Mouse (Mus musculus): ENCODE measurements around the gene Sertad2.

Gene Sertad2

DNA sequence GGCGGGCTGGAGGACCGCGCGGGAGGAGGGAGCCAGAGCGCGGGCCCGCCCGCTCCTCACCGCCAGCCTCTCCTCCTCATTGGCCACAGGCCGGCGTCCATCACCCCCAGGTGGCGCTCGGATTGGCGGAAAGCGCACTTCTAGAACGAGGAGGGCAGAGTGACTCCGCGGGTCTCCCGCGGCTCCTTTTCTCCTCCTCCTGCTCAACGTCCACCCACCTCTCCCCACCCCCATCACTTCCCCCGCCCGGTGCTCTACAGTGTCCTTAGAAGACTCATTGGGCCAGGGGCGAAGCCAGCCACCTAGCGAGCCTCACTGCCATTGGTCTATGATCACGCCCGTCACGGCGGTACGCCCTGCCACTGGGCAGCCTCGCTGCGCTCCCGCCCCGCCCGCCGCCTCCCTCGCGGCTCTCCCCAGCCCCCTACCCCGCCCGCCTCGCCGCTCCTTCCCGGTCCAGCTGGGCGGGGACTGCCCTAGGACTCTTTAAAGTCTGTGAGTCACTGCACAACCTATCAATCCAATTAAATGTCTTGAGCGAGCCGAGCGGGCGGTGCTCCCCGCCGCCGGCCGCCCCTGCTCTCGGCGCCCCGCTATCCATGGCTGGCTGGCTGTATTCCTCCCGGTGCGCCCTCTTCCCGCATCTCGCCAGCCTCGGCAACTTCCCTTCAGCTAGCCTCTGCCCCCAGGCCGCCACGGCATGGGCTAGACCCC is at the start of gene Sertad2:
Gene Sertad2 (plus strand): TSS at position 515 of the 714 bp plus-strand sequence.
- peak; percentile 96 for DNase-seq (ENCODE audit: low read depth)

DNA sequence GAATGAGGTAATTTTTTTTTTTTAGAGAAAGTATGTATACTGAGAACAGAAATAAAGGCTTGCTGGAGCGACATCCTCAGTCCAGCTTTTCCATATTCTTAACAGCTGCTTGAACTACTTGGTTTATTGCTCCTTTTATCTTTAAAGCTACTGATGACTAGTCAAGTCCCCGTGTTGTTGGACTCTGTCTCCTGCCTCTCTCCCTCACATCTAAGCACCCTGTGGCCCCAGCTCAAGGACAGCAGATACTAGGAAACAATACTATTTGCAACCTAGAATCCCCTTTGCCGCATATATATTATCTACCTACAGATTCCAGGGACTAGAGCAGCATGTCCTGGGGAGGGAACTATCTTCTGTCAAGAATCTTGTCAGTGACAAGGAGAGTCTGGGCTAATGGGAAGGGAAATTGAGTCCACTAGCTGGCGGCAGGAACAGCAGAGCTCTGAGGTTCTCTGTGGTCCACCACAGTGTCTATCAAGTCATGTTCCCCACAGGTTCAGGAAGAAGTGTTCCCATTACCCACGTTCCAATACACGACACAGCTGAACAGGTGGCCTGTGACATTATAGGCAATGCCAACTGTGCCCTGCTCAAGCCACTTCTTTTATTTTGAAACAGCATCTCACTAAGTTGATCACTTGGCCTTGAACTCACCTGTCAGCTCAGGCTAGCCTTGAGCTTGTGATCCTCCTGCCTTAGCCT is 49.0 kb upstream of the Sertad2 start:
- DNase-seq (ENCODE audit: low read depth) = no peak

DNA sequence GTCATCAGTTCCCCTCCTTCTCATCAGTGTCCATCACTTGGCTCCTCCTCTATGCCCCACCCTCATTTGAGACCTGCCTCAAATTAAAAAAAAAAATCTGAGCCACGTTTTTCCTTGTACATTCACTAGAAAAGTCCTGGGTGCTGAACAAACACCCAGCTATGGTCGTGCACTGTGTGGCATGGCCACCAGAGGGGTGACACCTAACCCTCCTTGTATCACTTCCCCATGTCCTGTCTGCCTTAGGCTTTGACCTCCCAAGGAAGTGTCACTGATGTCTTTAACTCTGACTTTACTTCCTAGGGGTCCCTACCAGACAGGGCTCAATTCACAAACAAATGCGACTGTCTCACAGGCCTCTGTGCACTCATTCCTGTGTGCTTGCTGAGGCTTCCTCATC is 42.5 kb upstream of the Sertad2 start:
- DNase-seq (ENCODE audit: low read depth) = peak; percentile 3

DNA sequence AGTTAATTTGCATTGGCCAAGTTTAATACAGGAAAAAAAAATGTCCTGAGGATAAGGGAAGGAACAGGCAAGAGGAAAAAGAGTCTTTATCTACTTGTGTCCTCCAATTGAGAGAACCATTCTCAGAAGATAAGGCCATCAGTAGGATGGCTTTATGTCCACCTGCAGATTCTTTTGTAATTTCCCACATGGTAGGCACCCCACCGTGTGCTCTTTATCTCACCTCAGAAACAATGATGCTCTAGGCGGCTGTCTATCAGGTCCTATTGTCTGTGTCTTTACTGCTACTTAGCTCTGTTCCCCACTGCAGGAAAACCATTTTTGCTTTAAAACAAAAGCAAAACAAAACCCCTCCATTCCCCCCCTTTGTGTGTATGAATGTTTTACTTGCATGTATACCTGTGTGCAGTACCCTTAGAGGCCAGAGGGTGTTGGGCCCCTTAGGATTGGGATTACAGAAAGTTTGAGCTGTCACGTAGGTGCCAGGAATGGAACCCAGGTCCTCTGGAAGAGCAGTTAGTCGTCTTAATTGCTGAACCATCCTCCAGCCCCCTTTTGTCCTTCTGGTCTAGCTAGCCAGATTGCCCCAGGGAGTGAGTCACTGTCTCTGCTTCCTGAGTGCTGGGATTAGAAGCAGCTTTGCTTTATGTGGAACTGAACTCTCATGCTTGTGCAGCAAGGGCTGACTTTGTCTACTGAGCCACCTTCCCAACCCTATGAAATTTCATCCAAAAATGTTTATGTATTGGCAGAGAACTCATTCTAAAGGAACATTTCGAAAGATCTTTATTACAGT is 41.7 kb upstream of the Sertad2 start:
- no peak for DNase-seq (ENCODE audit: low read depth)

DNA sequence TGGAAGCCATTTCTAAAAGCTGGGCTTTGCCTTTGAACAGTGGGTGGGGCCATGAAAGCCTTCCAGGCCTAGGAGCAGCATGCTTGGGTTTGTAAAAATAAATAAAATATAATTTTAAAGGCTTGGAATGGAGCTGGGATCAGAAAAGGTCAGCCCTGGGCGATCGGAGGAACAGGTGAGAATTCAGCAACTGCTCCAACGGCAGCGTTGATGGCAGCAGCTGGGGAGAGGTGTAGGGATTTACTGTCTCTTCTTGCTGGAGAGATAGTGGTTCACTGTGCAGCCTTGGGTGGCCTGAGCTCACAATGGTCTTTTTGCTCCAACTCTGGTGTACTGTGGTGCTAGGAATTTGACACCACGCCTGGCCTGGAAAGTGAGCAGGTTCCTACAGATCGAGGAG is 29.5 kb upstream of the Sertad2 start:
- no peak for DNase-seq (ENCODE audit: low read depth)

DNA sequence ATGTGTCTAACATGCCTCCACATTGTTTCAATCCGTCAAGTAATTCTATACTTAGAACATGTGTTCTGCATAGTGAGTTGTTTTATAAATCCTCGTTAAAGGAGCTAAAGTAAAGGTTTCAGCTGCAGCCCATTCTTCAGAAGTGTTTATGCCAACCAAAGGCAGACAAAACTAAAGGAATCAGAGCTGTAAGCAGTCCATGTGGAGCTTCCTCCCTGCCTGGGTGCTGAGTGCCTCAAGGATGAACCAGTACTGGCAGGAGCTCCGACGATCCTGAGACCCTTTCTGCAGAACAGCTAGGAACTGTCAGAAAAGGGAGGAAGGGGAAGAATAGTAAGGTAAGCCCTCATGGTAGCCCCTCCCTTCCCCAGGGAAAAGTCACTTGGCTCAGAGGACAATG is 28.3 kb upstream of the Sertad2 start:
- no peak for DNase-seq (ENCODE audit: low read depth)

DNA sequence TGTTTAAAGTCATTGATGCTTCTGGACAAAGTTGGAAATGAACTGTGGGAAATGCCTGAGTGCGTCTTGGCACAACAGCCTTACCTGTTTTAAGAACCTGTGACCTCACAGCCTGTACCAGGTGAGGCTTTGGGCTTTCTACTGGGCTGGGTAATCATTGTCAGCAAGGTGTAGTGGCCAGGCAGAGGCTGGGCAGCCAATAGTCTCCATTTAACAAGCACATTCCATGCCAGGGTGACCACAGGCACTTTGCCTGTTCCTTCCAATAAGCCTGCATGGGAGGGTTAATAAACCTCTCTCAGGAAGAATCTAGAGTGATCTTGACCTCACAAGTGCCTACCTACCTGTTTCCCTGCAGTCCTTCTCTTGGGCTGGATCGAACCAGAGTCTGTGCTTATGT is 21.7 kb upstream of the Sertad2 start:
- no peak for DNase-seq (ENCODE audit: low read depth)

DNA sequence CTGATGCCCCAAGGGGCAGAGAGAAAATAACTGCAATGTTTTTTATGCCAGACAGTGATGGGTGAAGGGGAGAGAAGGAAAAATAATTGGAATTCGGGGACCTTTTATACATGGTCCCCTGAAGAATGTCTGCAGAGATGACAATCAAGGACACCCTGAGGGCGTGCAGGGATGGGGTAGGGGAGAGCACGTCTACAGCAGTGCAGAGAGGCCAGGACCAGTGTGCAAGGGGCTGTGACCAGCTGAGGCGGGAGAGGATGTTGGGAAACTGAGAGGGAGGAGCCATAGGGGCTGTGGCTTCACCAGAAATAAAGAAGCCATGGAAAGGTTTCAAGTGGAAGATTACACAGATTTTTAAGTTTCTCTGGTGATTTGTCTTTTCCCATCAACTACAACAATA is 20.3 kb upstream of the Sertad2 start:
- no peak for DNase-seq (ENCODE audit: low read depth)

DNA sequence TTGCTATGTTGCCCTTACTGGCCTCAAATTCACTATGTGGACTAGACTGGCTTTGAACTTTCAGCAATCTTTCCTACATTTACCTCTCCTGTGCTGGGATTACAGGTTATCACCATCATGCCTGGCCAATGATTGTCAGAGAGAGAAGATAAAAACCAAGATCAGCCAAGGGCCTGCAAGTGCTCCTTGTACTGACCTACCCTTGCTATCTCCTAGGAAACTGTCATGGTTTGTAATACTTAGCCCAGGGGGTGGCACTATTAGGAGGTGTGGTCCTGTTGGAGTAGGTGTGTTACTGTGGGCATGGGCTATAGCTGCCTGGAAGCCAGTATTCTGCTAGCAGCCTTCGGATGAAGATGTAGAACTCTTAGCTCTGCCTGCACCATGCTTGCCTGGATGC is 18.6 kb upstream of the Sertad2 start:
- DNase-seq (ENCODE audit: low read depth) = no peak

DNA sequence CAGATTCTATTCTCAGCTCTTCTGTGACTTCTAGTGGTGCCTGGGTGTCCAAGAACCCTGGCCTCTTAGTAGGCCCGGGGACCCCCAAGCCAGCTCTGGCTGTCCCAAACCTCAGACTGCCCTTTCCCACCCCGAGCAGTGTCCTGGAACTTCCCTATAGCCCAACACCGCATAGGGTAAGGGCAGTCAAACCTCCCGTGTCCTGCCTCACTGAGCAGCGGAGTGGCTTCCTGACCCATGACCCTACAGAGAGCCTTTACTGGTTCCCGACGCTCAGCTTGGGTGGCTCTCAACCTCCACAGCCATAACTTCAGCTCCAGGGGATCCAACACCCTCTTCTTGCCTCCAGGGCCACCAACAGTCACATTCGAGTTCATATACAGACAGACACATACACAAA is 17.1 kb upstream of the Sertad2 start:
- no peak for DNase-seq (ENCODE audit: low read depth)

DNA sequence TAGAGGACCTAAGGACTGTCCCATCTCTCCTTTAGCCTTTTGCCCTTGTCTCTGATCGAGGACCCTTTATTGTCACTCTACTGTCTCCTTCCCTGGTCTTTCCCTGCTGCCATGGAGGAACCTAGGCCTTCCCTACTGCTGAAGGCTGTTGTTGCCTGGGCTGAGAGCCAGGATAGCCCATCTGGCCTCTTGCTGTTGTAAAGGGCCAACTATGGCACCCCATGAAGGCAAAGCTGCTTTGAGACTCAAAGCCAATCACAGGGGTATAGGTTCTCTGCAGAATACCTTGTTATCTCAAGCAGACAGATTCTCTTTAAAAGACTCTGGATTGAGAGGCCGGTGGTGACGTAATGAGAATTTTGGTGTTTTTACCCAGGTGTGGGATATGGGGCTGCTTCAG is 15.2 kb upstream of the Sertad2 start:
- no peak for DNase-seq (ENCODE audit: low read depth)

DNA sequence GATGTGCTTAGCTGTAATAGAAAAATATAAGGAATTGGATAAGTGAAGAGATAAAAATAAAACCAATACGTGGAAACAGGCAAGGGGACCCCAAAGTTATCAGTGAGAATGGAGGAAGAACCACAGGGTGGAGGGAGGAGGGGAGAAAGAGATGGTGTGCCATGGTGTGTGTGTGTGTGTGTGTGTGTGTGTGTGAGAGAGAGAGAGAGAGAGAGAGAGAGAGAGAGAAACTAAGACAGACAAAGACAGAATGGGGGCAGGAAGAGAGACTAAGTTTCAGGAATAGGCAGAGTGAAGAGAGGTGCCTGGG is 11.4 kb upstream of the Sertad2 start:
- DNase-seq (ENCODE audit: low read depth) = no peak

DNA sequence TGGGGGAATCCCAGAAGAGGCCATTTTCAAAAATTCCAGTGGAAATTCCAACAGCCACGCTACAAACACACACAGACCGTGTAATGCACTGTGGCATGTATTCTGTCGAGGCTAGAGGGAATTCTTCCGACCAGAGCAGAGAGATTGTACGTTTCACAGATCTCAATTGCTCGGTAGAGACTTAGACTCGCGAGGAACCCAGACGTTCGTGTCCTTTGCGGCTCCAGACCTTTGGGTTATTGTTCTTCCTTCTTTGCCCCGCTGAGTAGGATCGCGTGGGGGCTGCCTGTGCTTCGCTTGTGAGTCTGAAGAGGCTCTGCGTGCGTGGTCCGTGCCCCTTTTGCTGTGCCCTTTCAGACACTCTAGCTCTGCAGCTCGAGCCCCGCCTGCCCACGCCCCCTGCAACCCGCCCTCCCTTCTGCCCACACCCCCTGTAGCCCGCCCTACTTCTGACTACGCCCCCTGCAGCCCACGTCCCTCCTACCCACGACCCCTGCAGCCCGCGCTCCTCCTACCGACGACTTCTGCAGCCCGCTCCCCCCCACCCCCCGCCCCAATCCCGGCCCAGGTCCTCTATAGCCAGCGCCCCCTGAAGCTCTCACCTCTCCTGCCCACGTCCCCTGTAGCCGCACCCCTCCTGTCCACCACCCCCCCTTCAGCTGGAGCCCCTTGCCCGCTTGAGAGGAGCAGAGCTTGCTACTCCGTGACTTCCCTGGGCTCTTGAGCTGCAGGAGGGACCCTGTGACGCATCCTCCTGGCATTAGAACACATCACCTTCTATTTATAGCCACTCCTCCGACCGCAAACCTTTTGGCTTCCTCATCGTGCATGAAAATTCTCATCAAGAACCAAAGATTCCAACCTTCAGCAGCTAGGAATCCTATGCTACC is 10.8 kb upstream of the Sertad2 start:
- peak; percentile 68 for DNase-seq (ENCODE audit: low read depth)

DNA sequence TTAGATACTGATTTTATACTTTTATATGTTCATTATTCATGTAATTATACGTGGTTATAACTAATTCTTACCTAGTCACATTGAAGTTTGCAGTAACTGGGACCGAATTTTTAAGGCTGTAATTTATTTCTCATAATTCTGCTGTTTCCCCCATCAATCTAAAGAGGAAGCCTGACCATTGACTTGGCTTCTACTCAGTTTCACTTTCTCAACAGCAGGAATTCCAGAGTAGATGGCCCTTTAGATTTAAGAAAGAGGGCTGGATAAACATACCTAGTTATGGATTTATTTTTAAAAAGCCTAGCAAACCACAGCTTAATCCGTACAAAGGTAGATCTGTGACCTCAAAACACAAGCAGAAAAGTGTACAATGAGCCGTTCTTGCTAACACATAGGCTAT is 9.8 kb upstream of the Sertad2 start:
- DNase-seq (ENCODE audit: low read depth) = no peak

DNA sequence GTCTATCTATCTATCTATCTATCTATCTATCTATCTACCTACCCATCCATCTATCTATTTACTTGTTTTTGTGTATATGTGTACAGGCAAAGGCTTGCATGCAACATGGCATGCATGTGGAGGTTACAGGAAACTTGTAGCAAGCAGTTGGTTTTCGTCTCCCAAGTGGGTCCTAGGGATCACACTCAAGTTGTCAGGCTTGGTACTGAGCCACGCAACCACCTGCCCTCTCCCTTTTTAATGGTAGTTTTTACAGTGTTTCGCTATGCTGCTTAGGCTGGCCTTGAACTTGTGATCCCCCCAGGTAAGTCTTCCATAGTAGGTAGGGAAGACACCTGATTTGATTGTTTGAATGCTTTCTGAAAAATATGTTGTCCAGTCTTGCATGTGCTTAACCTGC is 5.8 kb upstream of the Sertad2 start:
- no peak for DNase-seq (ENCODE audit: low read depth)

DNA sequence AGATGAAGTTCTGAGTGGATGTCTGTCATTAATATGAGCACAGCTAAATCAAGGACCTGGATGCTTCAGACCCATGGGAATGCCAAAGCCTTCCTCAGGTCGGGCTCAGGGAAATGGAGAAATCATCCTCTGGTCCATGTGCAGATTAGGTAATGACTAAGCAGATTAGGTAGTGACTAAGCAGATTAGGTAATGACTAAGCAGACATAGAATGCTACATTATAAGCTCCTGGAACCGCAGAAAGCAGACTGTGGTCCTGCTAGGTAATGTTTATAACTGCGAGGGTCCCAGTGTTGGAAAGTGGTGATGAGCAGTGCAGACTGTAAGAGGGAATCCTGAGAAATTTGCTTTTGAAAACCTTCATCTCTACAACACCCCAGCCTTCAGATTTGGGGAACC is 4.6 kb upstream of the Sertad2 start:
- no peak for DNase-seq (ENCODE audit: low read depth)

DNA sequence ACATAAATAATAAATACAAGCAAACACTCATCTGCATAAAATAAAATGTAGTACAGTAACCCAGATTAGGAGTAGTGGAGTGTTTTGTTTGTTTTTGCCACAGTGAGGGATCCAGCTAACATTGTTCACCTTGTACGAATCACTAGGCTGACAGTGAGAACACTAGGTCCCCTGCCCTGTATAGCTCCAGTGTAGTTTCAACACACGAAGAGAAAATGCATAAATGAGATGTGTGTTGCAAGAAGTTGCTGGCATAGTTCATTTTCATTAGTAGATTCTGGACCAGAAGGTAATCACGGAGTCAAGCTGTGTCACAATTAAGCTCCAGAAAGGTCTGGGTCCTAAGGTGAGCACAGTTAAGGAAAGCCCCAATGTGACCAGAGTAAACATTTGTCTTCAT is 1.8 kb upstream of the Sertad2 start:
- DNase-seq (ENCODE audit: low read depth) = no peak

DNA sequence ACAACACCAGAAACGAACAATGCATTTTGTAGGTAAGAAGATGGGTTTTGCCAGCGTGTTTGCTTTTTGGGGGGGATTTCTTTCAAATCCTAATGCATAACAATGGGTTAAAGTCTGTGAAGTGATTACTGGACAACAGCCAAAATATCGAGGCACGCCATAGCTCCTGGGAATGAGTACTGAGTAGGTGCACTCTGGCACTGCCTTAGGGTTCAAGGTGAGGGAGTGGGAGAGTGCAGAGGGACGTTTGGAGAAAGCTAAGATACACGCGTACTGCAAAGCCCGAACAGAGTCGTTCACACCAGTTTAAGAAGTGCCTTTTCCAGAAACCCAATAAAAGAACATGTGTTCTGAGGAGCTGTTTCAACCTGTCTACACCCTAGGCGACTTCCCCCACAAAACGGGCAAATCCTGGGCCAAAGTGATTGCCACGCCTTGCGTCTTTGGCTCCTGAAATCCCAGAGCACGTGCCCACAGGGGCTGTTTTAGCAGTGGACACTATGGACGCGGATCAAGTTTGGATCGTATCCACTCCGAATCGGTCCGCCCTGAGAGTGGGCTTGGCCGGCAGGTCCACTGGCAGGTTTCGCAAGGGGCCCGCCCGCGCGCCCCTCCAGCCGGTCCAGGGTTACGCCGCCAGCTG is 937 bp upstream of the Sertad2 start:
- DNase-seq (ENCODE audit: low read depth) = peak; percentile 67

DNA sequence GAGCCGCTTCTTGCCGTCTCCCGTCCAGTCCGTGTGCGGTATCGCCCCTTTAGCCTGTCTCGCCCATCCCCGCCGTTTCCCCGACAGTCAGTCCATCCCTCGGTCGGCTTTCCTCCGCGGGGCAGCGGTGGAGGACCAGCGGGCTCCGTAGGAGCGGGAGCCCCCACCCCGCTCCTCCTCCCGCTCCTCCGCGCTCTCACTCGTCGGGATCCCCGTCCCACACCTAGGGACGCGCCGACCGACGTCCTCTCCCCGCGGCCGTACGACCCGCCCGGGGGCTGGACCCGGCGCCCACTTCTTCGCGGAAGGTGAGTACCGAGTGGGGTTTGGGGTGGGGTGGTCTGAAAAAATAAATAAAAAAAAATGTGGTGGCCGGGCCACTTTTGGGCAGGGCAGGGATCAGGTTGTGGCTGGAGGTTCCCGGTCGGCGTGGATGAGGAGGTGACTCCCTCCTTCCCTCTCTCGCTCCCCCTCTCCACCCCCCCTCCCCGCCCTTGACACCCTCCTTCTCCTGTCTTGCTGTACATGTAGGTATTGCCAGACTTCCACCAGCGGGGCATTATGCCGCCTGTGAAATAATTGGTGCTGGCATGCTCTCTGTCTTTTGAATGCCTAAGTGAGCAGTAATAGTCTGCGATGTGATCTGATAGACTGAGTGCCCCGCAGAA is 534 bp downstream of the Sertad2 start:
- DNase-seq (ENCODE audit: low read depth) = peak; percentile 56

DNA sequence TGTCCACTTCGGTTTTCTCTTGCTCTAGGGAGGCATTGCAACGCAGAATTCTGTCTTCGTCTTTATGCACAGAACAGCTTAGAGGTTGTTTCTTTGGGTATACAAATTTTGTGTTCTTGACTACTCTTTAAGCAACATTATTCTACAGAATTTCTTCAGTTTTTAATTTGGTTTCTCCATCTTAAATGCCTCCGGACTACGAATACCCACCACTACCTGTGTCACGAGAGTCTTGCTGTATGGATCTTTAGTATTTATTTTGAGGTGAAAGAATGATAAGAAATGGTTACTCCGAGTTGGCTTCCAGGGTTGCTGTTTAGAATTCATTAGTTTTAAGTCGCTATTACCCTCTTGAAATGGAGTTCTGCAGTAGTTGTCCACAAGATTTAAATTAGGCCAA is 1.3 kb downstream of the Sertad2 start:
- DNase-seq (ENCODE audit: low read depth) = no peak
